Mouse (Mus musculus) layer of hippocampus, adult 2 months (tissue): Measurements from ENCODE around the gene Utp11. TPM values are rescaled to one million over a fixed set of nuclear protein-coding genes. Genes with fewer than 3 reads are reported as not detected.
A peak's percentile ranks its signal among the peaks of the same experiment; 100 is the strongest.

Experiments
- DNase-seq, 2 experiments: peaks; one replicate each; pipeline ENCODE4 v3.0.0; 2022; ENCODE audit warnings: low spot score in 2 of 2
- H3K27ac ChIP-seq: fragments of 200-600 bp; 2 replicates; pipeline ENCODE4 v1.8.1; 2022
- H3K4me3 ChIP-seq: fragments of 200-600 bp; 2 replicates; pipeline ENCODE4 v1.8.1; 2022; ENCODE audit warnings: mild to moderate bottlenecking
- CTCF ChIP-seq: fragments of 200-600 bp; conservative IDR thresholded peaks from 2 replicates; pipeline ENCODE4 v1.8.1; 2022; ENCODE audit warnings: antibody characterized with exemption, mild to moderate bottlenecking, moderate library complexity
- total RNA-seq, 2 experiments: library from RNA; stranded (reverse); gene quantifications; 2 replicates each; pipeline ENCODE4 v1.2.3; 2021

Gene Utp11
- total RNA-seq, 2 experiments from 2014 or later, result 16.6 to 18.6 TPM

GRCm38 (mm10) chr4:124701052-124701845 lies 7.8 kb upstream of the Utp11 start:
- H3K4me3 ChIP-seq, result peak overlapping the region; percentile 60
- peak overlapping the region; percentile 49; the same call in 1 of the 2 replicates for H3K27ac ChIP-seq
- TF ChIP-seq CTCF, result no peak
- no peak for DNase-seq

GRCm38 (mm10) chr4:124700248-124700971 lies 7.0 kb upstream of the Utp11 start, which contains the start of gene Fhl3:
Gene Fhl3, plus strand, starts transcription at chr4:124700701.
- TF ChIP-seq CTCF, result no peak
- H3K27ac ChIP-seq, result peak within 1 kb of the TSS; percentile 49; the same call in 1 of the 2 replicates
- no peak for DNase-seq
- H3K4me3 ChIP-seq, result peak within 1 kb of the TSS; percentile 60

GRCm38 (mm10) chr4:124699791-124700190 lies 6.4 kb upstream of the Utp11 start:
- Histone ChIP-seq H3K27ac (no peak overlapping the region), H3K4me3 (no peak overlapping the region)
- DNase-seq, result no peak
- no peak for TF ChIP-seq CTCF

- no peak for TF ChIP-seq CTCF
- Histone ChIP-seq H3K4me3 (no peak overlapping the region; the same call in 1 of the 2 replicates), H3K27ac (no peak overlapping the region)
- DNase-seq, result no peak
Observed at GRCm38 (mm10) chr4:124695786-124696516, 2.6 kb upstream of the Utp11 start.

DNA sequence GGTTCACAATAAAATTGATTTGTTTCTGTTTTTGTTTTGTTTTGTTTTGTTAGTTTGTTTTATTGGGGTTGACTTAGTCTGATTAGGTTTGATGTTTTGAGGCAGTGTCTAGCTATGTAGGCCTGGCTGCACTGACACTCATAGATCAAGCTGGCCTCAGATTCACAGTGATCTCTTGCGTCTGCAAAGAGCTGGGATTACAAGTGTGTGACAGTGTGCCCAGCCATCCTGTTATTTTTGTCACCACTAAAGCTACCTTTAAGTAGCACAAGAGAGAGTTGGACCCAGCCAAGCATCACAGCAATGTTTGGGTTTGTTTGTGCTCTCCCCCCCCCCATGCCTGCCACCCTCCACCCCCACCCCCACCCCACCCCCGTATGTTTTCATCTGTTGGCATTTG lies 1.2 kb upstream of the Utp11 start:
- TF ChIP-seq CTCF, result no peak
- H3K27ac ChIP-seq, result no peak overlapping the region
- no peak for DNase-seq
- H3K4me3 ChIP-seq, result no peak overlapping the region

GRCm38 (mm10) chr4:124692416-124692861 lies 961 bp downstream of the Utp11 start:
- no peak for TF ChIP-seq CTCF
- Histone ChIP-seq H3K27ac (no peak overlapping the region), H3K4me3 (peak overlapping the region; percentile 88)
- DNase-seq, result no peak

- no peak overlapping the region for H3K27ac ChIP-seq
- no peak for DNase-seq
- no peak for TF ChIP-seq CTCF
- no peak overlapping the region for H3K4me3 ChIP-seq
Observed at GRCm38 (mm10) chr4:124691455-124691854, 1.9 kb downstream of the Utp11 start.

- no peak overlapping the region for H3K4me3 ChIP-seq
- H3K27ac ChIP-seq, result no peak overlapping the region
- TF ChIP-seq CTCF, result no peak
- no peak for DNase-seq
Observed at GRCm38 (mm10) chr4:124685897-124686402, 7.5 kb downstream of the Utp11 start.

DNA sequence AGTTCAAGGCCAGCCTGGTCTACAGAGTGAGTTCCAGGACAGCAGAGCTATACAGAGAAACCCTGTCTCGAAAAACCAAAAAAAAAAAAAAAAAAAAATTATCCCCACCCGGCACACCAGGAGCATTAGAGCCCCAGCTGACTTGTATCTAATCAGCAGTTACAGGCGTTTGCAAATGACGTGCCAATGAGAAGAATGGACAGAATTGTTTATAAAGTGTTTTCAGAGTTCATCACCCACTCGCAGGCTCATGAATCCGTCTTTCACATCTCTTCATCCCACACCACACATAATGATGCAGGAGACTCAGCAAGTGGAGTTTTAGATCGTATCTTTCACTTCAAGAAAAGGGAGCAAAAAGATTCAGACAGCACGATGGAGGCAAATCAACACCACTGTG lies 7.9 kb downstream of the Utp11 start:
- DNase-seq, result no peak
- no peak overlapping the region for H3K4me3 ChIP-seq
- no peak overlapping the region for H3K27ac ChIP-seq
- TF ChIP-seq CTCF, result no peak

DNA sequence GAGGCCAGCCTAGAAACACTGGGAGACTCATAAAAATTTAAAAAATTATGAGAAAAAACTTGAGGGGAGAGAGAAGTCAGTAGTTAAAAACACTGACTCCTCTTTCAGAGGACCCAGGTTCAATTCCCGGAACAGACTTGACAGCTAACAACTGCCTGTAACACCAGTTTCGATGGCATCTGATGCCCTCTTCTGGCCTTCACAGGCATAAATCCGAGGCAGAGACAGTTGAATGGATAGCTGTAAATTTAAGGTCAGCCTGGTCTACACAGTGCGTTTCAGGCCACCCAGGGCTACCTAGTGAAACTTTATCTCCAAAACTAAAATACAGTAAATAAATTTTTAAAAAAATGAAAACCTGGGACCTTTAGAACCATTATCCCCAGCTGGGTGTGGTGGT lies 8.4 kb downstream of the Utp11 start:
- peak; percentile 62 for TF ChIP-seq CTCF
- H3K27ac ChIP-seq, result no peak overlapping the region
- DNase-seq, result no peak
- H3K4me3 ChIP-seq, result no peak overlapping the region

- H3K27ac ChIP-seq, result no peak overlapping the region
- TF ChIP-seq CTCF, result no peak
Observed at GRCm38 (mm10) chr4:124683474-124683873, 9.9 kb downstream of the Utp11 start.

GRCm38 (mm10) chr4:124682270-124682669 lies 11.1 kb downstream of the Utp11 start:
- TF ChIP-seq CTCF, result peak; percentile 74
- Histone ChIP-seq H3K4me3 (no peak overlapping the region), H3K27ac (no peak overlapping the region)
- DNase-seq, result no peak

More at GRCm38 (mm10) chr4:124683474-124683873, 9.9 kb downstream of the Utp11 start:
- no peak for DNase-seq
- no peak overlapping the region for H3K4me3 ChIP-seq

DNA sequence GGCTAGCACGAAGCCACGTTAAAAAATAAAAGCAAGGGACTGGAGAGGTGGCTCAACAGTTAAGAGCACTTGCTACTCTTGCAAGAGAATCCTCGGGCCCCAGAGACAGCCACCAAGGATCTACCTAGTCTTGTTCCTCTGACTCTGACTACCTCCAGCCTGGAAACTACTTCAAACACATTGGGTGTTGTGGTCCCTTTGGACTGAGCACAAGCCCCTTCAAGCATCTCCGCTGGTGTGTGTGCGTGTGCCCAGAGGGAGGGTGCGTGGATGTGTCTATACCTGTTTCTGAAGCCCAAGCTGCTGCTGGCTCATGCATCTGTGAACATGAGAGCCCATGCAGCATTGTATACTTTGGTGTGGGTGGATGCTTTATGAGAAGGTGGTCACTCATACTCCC lies 17.4 kb downstream of the Utp11 start:
- Histone ChIP-seq H3K27ac (no peak overlapping the region), H3K4me3 (no peak overlapping the region)
- DNase-seq, result no peak
- no peak for TF ChIP-seq CTCF
